Mouse (Mus musculus): ENCODE data around the gene Tcf7l2.
A peak's percentile ranks its signal among the peaks of the same experiment; 100 is the strongest.

Gene Tcf7l2

DNA sequence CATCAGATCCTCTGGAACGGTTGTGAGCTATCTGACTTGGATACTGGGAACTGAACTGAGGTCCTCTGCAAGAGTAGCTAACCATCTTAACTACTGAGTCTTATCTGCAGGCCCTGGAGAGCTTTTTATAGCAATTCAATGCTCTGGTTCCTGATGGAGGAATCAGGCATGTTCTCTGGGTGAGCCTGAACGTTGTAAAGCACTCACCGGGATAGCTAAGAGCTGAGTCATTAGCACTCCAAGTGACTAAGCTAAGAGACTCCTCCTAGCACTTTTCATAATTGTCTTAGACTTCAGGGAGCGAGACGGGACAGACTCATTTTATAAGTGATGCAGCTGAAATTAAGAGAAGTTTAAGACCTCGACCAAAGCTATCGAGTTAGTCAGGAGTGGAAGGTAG is 53.7 kb downstream of the Tcf7l2 start:
- DNase-seq, result no peak

DNA sequence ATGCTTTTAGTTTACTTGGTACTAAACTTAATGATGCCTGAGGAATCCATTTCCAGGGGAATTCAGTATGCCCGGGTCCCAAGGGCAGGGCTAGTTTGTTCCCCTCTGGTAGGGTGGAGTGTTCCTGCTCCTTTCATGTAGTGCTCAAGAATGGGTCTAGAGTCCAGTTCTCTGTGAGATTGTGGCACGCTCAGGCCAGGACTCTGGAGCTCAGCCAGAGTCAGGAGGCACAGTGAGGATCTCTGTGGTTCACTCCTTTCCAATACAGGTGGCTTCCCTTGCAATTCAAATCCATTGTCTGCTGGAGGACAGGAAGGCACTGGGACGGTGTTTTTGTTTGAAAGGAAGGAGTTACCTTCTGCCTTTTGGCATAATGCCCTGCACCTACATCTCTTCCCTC is 56.2 kb downstream of the Tcf7l2 start:
- DNase-seq, result peak; percentile 78 to 80

GRCm38 (mm10) chr19:55799411-55799810 is 57.8 kb downstream of the Tcf7l2 start:
- no peak for DNase-seq

DNA sequence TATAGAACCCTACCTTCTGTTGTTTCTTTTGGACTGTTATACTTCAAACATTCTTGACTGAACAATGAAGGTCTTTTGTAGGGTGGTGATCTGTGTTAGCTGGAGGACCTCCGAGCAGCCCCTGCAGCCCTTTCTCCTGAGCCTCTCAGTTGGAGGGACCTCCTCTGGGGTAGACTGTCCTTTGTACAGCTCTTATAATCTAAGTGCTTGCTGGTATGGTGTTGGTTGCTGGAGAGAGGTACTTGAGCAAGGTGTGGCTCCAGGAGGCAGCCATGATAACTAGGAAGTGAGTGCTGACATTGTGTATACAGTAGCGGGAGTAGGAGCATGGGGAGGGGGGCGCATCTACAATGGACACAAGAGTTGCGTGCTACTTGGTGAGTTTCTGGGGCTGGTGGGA is 58.4 kb downstream of the Tcf7l2 start:
- no peak for DNase-seq

- no peak for DNase-seq
Measured at GRCm38 (mm10) chr19:55803121-55803520, 61.5 kb downstream of the Tcf7l2 start.

DNA sequence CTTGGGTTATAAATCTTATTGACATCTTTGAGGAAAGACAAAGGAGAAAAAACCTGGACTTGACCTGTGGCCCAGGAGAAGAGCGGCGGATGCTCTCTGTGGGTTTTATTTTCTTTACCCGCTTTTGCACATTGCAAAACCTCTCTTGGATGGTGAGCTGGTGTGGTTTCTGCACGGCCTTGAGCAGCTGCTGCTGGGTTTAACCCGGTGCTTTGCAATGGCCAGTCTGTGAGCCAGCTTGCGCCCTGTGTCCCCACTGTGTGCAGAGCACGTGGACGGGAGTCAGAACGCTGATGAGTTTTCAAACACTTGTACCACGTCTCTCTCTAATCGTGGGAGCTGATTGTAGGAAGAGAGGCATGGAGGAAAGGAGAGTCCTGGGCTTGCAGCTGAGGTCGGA is 62.2 kb downstream of the Tcf7l2 start:
- no peak for DNase-seq

DNA sequence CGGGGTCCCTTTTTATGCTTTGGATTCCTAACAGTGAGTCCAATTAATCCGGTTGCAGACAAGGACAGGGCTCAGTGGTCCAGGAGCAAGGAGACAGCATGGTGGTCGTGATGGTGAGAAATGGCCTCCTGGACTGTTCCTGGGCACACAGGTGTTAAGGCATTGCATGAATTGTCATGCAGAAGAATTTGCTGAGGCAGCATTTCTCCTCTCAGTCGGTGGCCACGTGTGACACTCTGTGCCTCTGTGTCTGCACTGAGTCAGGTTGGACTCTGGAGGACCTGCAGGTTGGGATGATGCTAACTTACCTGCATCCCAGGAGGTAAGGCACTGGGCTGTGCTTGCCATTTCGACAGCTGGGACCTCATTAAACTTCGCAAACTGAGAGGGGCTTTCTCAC is 63.2 kb downstream of the Tcf7l2 start:
- DNase-seq, result no peak

DNA sequence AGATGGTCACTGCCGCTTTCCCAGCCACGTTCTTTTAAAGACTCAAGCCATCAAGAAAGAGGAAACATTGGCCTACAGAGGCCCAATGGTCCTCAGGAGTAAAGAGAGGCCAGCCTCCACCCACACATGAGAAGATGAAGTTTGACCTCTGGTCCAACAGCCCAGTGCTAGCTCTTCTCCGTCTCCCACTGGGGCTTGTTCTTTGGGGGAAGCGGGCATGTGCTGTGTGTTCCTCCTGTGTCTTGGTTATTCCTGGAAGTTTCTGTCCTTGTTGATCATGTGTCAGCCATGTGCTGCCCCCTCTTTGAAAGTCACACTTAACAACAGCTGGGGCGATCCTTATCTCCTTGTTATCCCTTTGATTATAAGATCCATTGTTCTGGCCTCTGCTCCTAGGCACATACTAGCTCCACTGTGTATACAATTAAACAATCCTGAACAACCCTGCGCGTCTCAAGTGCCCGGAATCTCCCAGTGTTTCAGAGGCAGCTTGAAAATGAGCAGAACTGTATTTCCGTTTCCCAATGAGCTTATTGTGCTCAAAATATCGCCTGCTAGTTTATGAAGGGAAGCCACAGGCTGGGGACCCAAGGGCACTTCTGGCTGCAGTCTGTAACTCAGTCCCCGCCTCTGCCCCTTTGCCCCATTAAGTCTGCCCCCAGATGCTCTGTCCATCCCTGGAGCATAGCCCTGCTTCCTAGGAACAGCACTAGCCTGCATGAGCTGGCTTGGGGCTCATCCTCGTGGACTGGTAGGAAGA is 65.0 kb downstream of the Tcf7l2 start:
- DNase-seq, result peak; percentile 36 to 45

GRCm38 (mm10) chr19:55807194-55808053 is 65.8 kb downstream of the Tcf7l2 start:
- no peak for DNase-seq

DNA sequence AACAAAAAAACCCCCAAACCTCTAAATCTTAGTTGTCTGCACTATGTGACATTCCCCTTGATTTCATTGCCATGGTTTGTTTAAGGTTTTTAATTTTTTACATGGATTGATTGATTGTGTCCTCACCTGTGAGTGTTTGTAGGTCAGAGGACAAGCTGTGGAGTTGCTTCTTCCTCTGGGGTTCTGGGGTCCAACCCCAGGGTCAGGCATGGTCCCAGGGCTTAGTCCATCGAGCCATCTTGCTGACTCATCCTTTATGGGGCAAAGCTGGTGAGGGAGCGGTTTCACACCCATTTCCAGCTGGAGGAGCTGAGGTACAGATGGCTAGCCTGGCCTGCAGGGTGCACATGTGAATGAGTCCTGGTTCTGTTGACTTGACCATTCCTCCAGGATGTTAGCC is 66.7 kb downstream of the Tcf7l2 start:
- no peak for DNase-seq

DNA sequence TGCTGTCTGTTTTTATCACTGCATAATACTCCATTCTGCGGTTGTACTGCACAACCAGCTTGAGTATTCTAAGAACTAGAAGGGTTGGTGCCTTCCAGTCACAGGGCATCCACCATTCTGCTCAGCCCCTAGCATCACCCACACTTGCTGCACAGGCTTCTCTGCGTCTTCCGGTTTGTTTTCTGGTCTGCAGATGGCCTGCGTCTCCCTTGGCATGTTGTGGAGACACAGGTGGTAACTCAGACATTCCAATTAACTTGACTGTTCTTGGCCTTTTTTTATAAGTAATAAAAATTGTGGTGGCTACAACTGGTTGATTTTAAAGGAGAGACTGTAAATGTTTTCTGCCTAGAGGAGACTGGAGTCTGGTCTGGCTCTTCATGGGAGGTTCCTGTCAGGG is 67.9 kb downstream of the Tcf7l2 start:
- DNase-seq, result no peak

DNA sequence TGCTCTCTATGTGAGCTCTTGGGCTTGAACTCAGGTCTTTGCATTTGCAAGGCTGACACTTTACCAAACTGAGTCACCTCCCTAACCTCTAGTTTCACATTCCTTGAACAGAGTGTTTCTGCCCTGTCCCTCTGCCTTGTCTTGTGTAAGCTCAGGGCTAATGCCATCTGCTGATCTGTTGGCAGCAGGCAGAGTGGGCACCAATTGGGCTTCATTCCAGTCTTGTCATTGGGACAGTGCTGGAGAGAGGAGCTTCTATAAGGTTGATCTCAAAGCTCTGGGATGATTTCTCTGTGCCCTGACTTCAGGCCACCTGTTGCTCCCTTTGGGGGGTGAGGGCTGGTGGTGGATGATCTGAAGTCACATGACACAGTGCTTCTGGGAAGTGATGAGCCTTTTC is 70.6 kb downstream of the Tcf7l2 start:
- DNase-seq, result no peak

- DNase-seq, result no peak
Measured at GRCm38 (mm10) chr19:55815010-55815790, 73.6 kb downstream of the Tcf7l2 start.

DNA sequence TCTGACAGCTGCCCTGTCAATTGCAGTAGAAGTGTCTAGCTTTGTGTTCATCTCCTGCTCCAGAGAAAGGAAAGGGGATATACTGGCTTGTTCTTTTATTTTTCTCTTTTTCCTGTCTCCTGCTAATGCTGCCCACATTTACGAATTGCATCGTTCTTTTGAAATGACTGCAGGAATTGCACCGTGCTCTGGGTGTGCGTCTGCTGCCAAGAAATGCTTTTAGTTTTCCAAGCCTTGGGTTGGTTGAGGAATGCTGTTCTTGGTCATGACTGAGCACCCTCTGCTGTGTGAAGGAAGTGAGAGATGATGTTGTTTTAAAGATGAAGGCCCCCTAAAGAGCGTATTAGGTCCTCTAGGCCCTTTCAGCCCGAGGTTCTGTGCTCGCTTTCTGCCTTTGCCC is 75.4 kb downstream of the Tcf7l2 start:
- DNase-seq, result no peak

DNA sequence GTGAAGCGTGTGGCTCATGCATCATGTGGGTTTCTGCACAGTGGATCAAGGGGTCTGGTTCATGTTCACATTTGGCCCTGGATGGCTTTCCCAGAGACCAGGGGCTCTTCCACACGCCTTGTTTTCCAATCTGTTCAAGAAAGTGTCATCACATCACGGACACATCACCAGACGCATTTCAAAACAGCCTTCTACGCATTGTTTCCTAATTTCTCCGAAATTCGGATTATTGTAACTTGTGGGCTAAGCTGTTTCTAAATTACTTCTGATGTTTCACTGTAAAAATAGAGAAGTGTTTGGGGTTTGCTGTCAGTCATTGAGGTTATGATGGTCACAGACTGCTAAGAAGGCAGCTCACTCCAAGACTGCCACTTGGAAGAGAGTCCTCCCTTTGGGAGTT is 78.6 kb downstream of the Tcf7l2 start:
- no peak for DNase-seq

GRCm38 (mm10) chr19:55825001-55825827 is 83.6 kb downstream of the Tcf7l2 start:
- DNase-seq, result no peak

DNA sequence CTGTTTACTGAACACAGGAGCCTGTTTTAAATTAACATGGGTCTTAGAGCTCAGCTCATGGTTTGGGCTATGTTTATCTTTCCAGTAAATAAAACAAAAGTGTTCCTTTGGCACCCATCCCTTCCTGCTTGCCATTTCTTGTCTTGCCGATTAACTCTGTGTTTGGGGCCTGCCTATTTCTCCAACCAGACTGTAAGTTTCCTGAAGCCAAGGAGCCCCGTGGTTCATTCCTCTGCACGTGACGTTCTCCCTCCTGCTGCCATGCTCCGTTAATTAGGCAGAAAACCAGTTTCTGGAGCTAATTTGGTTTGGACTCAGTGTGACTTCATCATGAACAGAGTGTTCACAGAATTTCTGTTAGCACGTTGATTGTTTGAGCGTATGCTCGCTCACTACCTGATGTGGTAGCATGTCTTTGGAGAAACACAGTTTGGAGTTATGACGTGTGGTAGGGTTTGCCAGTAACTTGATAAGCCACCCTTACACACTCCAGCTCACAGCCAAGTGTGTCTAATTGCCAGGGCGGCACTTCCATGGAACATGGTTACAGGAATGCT is 84.4 kb downstream of the Tcf7l2 start:
- peak in 1 of 2 experiments; percentile 56 for DNase-seq

GRCm38 (mm10) chr19:55827613-55828259 is 86.1 kb downstream of the Tcf7l2 start:
- DNase-seq, result no peak

GRCm38 (mm10) chr19:55830976-55831559 is 89.4 kb downstream of the Tcf7l2 start:
- DNase-seq, result no peak

DNA sequence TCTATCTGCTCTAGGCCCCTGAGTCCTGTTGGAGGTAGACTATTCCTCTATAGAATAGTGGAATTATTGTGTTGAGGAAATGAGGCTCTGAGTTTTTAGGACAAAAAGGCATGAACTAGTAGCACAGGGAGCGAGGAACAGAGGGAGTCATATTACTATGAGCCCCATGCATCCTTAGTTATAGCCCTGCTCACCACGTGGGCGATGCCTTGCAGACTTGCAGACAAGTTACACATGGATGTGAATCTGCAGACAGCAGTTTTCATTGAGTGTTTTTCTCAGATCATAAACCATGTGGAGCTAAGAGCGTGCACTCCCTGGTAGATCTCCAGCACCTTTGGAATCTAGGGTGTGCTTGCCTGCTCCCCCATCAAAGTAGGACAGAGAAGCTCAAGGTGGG is 90.5 kb downstream of the Tcf7l2 start:
- no peak for DNase-seq

DNA sequence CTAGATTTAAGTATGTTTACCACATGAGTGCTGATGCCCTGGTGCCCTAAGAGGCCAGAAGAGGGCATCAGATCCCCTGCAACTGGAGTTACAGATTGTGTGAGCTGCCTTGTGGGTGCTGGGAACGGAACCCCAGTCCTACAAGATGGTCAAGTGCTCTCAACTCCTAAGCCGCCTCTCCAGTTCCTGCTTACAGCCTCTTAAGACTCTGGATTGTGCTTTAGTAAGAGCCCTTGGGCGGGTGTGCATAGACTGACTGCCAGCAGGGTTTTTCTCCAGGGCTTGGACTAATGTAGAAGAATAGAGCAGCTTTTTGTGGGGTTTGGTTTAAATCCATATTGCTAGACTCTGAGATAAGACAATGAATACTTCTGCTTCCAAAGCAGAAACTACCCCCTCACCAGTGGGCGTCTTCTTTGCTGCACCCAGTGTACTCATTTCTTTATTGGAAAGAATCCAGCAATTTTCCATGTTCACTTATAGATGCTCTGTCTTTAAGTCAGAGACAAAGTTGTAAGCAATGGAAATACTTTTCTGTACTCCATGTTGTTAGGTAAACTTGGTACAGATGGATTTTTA is 92.3 kb downstream of the Tcf7l2 start:
- DNase-seq, result no peak

All from kidney, adult 8-10 months (tissue).